Mouse (Mus musculus) liver, embryonic 16.5 days (tissue): ENCODE data around the gene Fthl17a. TPM values are rescaled to one million over a fixed set of nuclear protein-coding genes. Genes with fewer than 3 reads are reported as not detected.

Source experiments
- ATAC-seq: fragments of 200-750 bp; cut with Nextera tagmentation; 2 replicates; pipeline ENCODE4 v1.8.0; 2017; ENCODE audit warnings: low read depth, mild to moderate bottlenecking, moderate number of reproducible peaks, moderate library complexity
- H3K27ac ChIP-seq: fragments of 300-500 bp; sonication (generic); 2 replicates; pipeline ENCODE4 v1.5.1; 2014; ENCODE audit warnings: mild to moderate bottlenecking, low read length
- H3K27me3 ChIP-seq: fragments of 300-500 bp; sonication (generic); 2 replicates; pipeline ENCODE4 v1.6.1; 2014; ENCODE audit warnings: low read depth, low read length, mixed read lengths; ENCODE audit not compliant: control insufficient read depth, insufficient read depth
- H3K36me3 ChIP-seq: fragments of 300-500 bp; sonication (generic); 2 replicates; pipeline ENCODE4 v1.6.1; 2014; ENCODE audit warnings: mild to moderate bottlenecking; ENCODE audit not compliant: control insufficient read depth, insufficient read depth
- H3K4me1 ChIP-seq: fragments of 300-500 bp; sonication (generic); 2 replicates; pipeline ENCODE4 v1.6.1; 2014; ENCODE audit warnings: low read depth, low read length, mixed read lengths; ENCODE audit not compliant: control insufficient read depth
- H3K4me2 ChIP-seq: fragments of 300-500 bp; sonication (generic); 2 replicates; pipeline ENCODE4 v1.6.1; 2014; ENCODE audit warnings: low read depth, low read length, mixed read lengths
- H3K4me3 ChIP-seq: fragments of 300-500 bp; sonication (generic); 2 replicates; pipeline ENCODE4 v1.5.1; 2014; ENCODE audit warnings: low read depth, mild to moderate bottlenecking, low read length
- H3K9ac ChIP-seq: fragments of 300-500 bp; sonication (generic); 2 replicates; pipeline ENCODE4 v1.6.1; 2014; ENCODE audit warnings: low read depth, low read length
- H3K9me3 ChIP-seq: fragments of 300-500 bp; sonication (generic); replicated peaks from 2 replicates; pipeline ENCODE4 v1.6.1; 2016; ENCODE audit warnings: low read length; ENCODE audit not compliant: control insufficient read depth
- WGBS: fragments of 180-500 bp; shearing (Covaris S2); extraction: QIAGEN DNeasy Blood & Tissue Kit; methylation state at CpG from one replicate; pipeline ENCODE4 v1.1.7; 2014; ENCODE audit not compliant: insufficient replicate concordance; 5-methylcytosine and 5-hydroxymethylcytosine counted together
- polyA plus RNA-seq: library from polyadenylated mRNA; unstranded; fragments of >200 nt; fragmentation: Nextera tagmentation; extraction: Ambion mirVana; gene quantifications from 2 replicates; pipeline ENCODE4 v1.2.1, GENCODE M21; 2015

Fthl17a gene
- not detected in 2 replicates for polyA plus RNA-seq

DNA sequence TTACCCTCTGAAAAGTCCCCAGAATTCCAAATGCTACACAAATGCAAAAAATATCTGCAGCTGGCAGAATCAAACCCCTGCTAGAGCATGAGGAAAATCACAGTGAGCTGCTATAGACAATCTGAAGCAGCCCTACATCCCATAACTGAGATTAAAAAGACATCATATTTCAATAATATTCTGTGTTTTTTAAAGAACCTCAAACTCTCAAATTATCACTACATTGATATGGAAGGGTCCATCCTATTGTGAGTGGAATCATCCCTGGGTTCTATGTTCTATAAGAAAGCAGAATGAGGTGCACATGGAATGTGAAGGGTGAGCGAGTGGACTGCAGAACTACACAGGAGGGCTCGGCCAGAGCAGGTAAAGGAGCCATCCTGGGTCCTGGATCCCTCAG, at the start of gene Fthl17a:
Gene Fthl17a, plus strand, starts transcription at position 301 of the 400 bp plus-strand sequence.
- Histone ChIP-seq H3K9me3 (no peaks in the 10 kb centered on the region), H3K27ac (no peak within 1 kb of the TSS), H3K27me3 (no peaks in the 10 kb centered on the region), H3K4me3 (no peak within 1 kb of the TSS), H3K36me3 (no peaks in the 10 kb centered on the region), H3K4me1 (no peaks in the 10 kb centered on the region), H3K9ac (no peak within 1 kb of the TSS), H3K4me2 (no peak within 1 kb of the TSS)
- whole genome bisulfite sequencing = 59% methylated on average over 2 of the region's 2 CpGs
- no peak for ATAC-seq

DNA sequence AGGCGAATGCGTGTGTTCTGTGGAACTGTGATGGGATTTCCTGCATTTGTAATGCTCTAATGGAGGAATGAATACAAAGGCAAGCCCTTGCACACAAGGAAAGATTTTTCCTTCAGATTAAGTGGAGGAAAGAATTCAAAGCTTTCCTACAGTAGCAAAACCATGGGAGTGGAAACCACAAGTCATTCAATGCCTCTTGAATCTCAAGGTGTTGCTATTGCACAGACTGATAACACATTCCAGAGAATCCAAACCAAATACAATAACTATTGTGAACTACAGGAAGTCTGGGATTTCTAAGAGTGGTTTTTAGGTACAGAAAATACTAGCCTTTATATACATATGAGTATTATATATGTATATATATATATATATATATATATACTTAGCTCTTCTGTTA, 42.5 kb upstream of the Fthl17a start:
- Histone ChIP-seq H3K36me3 (no peaks in the 10 kb centered on the region), H3K27me3 (no peaks in the 10 kb centered on the region), H3K9me3 (no peaks in the 10 kb centered on the region), H3K4me3 (no peak overlapping the region), H3K4me2 (no peak overlapping the region), H3K4me1 (no peaks in the 10 kb centered on the region), H3K27ac (no peak overlapping the region), H3K9ac (no peak overlapping the region)
- 49% methylated on average over 2 of the region's 2 CpGs for WGBS
- no peak for ATAC-seq

DNA sequence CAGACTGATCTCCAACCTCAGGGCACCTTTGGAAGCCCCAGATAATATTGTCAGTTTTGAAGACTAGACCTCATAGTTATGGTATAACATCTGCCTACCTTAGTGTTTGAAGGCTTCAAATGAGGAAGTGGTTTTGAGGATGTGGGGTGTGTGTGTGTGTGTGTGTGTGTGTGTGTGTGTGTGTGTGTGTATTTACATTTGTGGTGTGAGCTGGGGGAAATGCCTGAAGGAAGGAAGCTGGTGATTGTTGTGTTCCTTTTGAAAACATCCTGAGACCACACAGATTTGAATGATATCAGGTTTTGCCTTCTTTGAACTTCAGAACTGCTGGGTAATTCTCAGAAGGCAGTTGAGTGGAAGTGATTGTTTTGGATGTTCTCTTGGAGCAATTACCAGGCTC, 22.6 kb upstream of the Fthl17a start:
- H3K27me3 ChIP-seq = no peaks in the 10 kb centered on the region
- H3K27ac ChIP-seq = no peak overlapping the region
- H3K4me2 ChIP-seq = no peak overlapping the region
- H3K9ac ChIP-seq = no peak overlapping the region
- no peaks in the 10 kb centered on the region for H3K36me3 ChIP-seq
- no peak overlapping the region for H3K4me3 ChIP-seq
- H3K9me3 ChIP-seq = no peaks in the 10 kb centered on the region
- ATAC-seq = no peak
- H3K4me1 ChIP-seq = no peaks in the 10 kb centered on the region

DNA sequence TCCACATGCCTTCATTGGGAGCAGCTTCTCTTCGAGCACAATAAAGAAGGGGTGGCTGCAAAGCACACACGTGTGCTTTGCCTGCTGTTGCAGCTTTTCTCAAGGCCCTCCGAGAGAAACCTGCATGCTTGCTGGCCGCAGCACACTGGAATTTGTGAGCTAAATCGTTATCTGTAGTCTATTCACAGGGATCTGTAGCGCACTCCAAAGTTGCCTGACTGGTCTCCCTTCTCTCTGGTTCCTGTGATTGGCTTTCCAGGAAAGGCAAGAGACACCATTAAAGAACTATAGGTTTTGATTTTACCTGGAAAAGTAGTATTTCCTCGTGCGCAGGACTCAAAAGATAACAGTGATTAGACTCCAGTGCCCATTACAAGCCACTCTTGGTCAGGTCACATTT, 22.3 kb downstream of the Fthl17a start:
- no peaks in the 10 kb centered on the region for H3K4me1 ChIP-seq
- no peaks in the 10 kb centered on the region for H3K9me3 ChIP-seq
- no peaks in the 10 kb centered on the region for H3K27me3 ChIP-seq
- no peak overlapping the region for H3K4me2 ChIP-seq
- H3K4me3 ChIP-seq = no peak overlapping the region
- ATAC-seq = no peak
- WGBS = 55% methylated on average over 8 of the region's 8 CpGs
- no peak overlapping the region for H3K27ac ChIP-seq
- no peaks in the 10 kb centered on the region for H3K36me3 ChIP-seq
- H3K9ac ChIP-seq = no peak overlapping the region

DNA sequence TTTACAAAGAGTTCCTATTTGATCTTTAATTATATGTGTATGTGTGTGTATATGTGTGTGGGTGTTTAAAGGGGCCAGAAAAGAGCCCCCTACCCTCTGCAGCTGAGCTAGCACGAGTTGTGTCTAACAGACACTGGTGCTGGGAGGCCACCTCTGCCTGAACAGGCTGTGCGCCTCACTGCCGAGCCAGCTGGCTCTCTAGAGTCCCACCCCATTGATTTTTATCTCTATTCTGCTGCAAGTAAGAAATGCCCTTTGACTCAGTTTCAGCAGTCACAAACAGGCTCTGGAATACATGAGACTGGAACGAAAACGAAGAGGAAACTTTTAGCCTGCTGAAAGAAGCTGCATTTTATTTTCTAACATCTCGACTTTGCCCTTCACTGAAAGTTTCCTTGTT, 22.8 kb downstream of the Fthl17a start:
- H3K4me3 ChIP-seq = no peak overlapping the region
- 46% methylated on average over 6 of the region's 6 CpGs for WGBS
- no peak overlapping the region for H3K4me2 ChIP-seq
- no peaks in the 10 kb centered on the region for H3K36me3 ChIP-seq
- no peak for ATAC-seq
- no peak overlapping the region for H3K27ac ChIP-seq
- no peaks in the 10 kb centered on the region for H3K4me1 ChIP-seq
- H3K27me3 ChIP-seq = no peaks in the 10 kb centered on the region
- no peak overlapping the region for H3K9ac ChIP-seq
- no peaks in the 10 kb centered on the region for H3K9me3 ChIP-seq

DNA sequence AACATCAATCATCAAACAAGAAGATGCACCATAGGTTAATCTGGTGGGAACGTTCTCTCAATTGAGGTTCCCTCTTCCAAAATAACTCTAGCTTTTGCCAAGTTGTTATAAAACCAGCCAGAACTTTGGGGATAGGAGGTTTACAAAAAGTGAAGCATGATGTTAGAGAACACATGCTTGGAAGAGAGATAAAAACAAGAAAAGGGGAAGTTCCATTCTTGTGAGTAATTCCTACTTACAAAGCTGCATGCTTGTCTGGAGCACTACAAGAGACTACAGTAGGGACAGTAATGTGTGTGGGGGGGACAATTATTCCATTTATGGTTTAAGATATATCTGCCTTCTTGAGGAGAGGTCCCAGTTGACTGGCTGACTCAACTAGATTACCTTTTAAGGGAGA, 40.4 kb downstream of the Fthl17a start:
- no peaks in the 10 kb centered on the region for H3K36me3 ChIP-seq
- no peak overlapping the region for H3K4me2 ChIP-seq
- 56% methylated on average over 1 of the region's 1 CpGs for WGBS
- H3K4me3 ChIP-seq = no peak overlapping the region
- no peaks in the 10 kb centered on the region for H3K4me1 ChIP-seq
- no peaks in the 10 kb centered on the region for H3K9me3 ChIP-seq
- H3K27ac ChIP-seq = no peak overlapping the region
- ATAC-seq = no peak
- no peak overlapping the region for H3K9ac ChIP-seq
- H3K27me3 ChIP-seq = no peaks in the 10 kb centered on the region

DNA sequence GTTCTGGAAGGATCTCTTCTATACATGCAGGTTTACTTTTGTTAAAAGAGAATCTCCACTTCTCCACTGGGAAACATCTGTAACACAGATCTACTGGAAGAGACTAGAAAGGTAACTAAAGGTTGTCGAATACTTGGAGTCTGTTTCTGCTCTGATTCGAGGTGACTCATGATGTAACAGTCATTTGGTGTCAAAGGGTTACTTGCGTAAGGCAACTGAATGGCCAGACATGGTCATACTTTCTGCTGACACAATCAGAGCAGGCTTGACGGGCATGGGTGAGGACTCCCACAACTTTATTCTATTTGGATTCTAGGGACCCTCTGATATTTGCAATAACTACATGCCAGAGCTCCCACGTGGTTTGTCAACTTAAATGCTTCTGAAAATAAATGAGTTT, 43.3 kb downstream of the Fthl17a start:
- Histone ChIP-seq H3K4me1 (no peaks in the 10 kb centered on the region), H3K27me3 (no peaks in the 10 kb centered on the region), H3K36me3 (no peaks in the 10 kb centered on the region), H3K4me3 (no peak overlapping the region), H3K4me2 (no peak overlapping the region), H3K9ac (no peak overlapping the region), H3K27ac (no peak overlapping the region), H3K9me3 (no peaks in the 10 kb centered on the region)
- 44% methylated on average over 5 of the region's 5 CpGs for WGBS
- ATAC-seq = no peak

DNA sequence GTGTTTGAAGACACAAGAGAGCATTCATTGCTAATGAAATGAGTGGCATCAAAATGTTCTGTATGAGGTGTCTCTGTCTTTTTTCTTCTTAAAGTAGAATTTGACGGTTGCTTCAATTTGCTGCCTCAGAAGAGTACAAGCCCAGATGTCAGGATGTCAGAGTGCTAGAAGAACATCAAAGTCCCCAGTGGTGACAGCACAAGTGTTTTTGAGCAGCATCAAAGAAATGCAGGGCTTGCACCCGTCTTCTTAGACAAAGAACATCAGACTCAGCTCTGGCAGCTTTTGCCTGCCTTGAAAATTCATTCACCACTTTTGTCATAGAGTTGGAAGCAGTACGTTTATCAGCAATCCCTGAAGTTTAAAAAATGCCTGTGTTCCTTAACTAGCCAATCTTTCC, 44.5 kb downstream of the Fthl17a start:
- no peak for ATAC-seq
- no peak overlapping the region for H3K4me2 ChIP-seq
- H3K4me1 ChIP-seq = no peaks in the 10 kb centered on the region
- no peaks in the 10 kb centered on the region for H3K9me3 ChIP-seq
- H3K36me3 ChIP-seq = no peaks in the 10 kb centered on the region
- no peak overlapping the region for H3K27ac ChIP-seq
- no peak overlapping the region for H3K4me3 ChIP-seq
- 38% methylated on average over 3 of the region's 3 CpGs for WGBS
- no peaks in the 10 kb centered on the region for H3K27me3 ChIP-seq
- H3K9ac ChIP-seq = no peak overlapping the region

DNA sequence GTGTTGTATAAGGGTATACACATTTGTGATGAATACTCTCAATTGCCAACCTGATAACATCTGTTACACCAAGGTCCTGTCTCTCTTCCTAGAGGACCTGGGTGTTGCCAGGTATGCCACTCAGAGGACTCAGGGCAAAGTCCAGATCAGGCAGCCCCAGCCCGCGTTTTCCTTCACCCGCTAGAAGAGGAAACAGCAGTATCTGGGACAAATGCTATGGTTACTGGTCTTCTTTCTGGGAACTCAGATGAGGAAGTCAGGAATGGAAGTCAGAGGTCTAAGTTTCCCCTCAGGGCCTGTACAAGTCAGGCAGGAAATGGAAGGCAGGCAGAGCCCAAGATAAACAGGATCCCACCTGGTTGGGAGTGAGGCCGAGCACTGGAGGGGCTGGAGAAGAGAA, 55.2 kb downstream of the Fthl17a start:
- WGBS = 58% methylated on average over 4 of the region's 4 CpGs
- Histone ChIP-seq H3K4me1 (no peaks in the 10 kb centered on the region), H3K27me3 (no peaks in the 10 kb centered on the region), H3K4me2 (no peak overlapping the region), H3K36me3 (no peaks in the 10 kb centered on the region), H3K27ac (no peak overlapping the region), H3K9me3 (no peaks in the 10 kb centered on the region), H3K9ac (no peak overlapping the region), H3K4me3 (no peak overlapping the region)
- no peak for ATAC-seq

DNA sequence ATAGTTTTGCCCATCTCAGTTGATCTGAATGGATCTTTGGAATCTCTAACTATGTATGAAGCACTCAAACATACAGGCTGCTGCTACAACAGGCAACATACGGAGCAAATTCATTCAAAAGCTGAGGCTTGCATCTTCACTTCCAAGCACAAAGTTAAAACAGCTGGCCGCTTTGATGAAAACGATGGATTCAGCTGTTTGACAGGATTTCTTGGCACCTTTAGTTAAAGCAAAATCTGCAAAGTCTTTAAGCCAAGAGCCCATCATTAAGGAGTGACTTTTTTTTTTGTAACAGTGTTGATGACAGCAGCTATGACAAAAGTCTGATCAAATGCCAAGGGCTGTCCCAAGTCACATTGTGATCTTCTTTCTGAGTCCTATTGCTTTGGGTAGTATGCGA, 69.1 kb downstream of the Fthl17a start:
- Histone ChIP-seq H3K36me3 (no peaks in the 10 kb centered on the region), H3K9me3 (no peaks in the 10 kb centered on the region), H3K27me3 (no peaks in the 10 kb centered on the region), H3K27ac (no peak overlapping the region), H3K9ac (no peak overlapping the region), H3K4me3 (no peak overlapping the region), H3K4me1 (no peaks in the 10 kb centered on the region), H3K4me2 (no peak overlapping the region)
- 68% methylated on average over 4 of the region's 4 CpGs for WGBS
- ATAC-seq = no peak
